Mouse (Mus musculus) lung, postnatal 0 days (tissue): ENCODE measurements at regions not wholly inside any gene's neighbourhood (a gene's known extent, or its start where the extent isn't known, plus 50 kb on each side); places are given as distances from the start of the nearest gene placed in this dataset.

ENCODE experiments used
- ATAC-seq: fragments of 200-750 bp; cut with Nextera tagmentation; 2 replicates; pipeline ENCODE4 v1.8.0; 2017; ENCODE audit warnings: moderate library complexity
- DNase-seq: peaks from one replicate; pipeline ENCODE4 v3.0.0-alpha.2; 2016; ENCODE audit warnings: low spot score
- H3K27ac ChIP-seq: fragments of 300-500 bp; sonication (generic); 2 replicates; pipeline ENCODE4 v1.5.1; 2014; ENCODE audit warnings: antibody characterized with exemption, mild to moderate bottlenecking, low read length, mixed read lengths
- H3K27me3 ChIP-seq: fragments of 300-500 bp; sonication (generic); replicated peaks from 2 replicates; pipeline ENCODE4 v1.6.1; 2014; ENCODE audit warnings: low read length, mixed read lengths; ENCODE audit not compliant: insufficient read depth
- H3K36me3 ChIP-seq: fragments of 300-500 bp; sonication (generic); 2 replicates; pipeline ENCODE4 v1.6.1; 2014; ENCODE audit warnings: low read length, mixed read lengths; ENCODE audit not compliant: insufficient read depth
- H3K4me1 ChIP-seq: fragments of 300-500 bp; sonication (generic); 2 replicates; pipeline ENCODE4 v1.6.1; 2014; ENCODE audit warnings: antibody characterized with exemption, low read depth, low read length, mixed read lengths; ENCODE audit not compliant: insufficient read depth
- H3K4me2 ChIP-seq: fragments of 300-500 bp; sonication (generic); replicated peaks from 2 replicates; pipeline ENCODE4 v1.6.1; 2014; ENCODE audit warnings: low read depth, mild to moderate bottlenecking, low read length, moderate library complexity, mixed read lengths
- H3K4me3 ChIP-seq: fragments of 300-500 bp; sonication (generic); 2 replicates; pipeline ENCODE4 v1.5.1; 2014; ENCODE audit warnings: low read depth, low read length
- H3K9ac ChIP-seq: fragments of 300-500 bp; sonication (generic); replicated peaks from 2 replicates; pipeline ENCODE4 v1.6.1; 2014; ENCODE audit warnings: low read depth, mild to moderate bottlenecking
- H3K9me3 ChIP-seq: fragments of 300-500 bp; sonication (generic); 2 replicates; pipeline ENCODE4 v1.6.1; 2016; ENCODE audit warnings: low read length, mixed read lengths
- CTCF ChIP-seq: IDR thresholded peaks from 2 replicates; pipeline ENCODE4 v1.5.1; 2016; ENCODE audit warnings: antibody characterized with exemption, mild to moderate bottlenecking
- EP300 ChIP-seq: IDR thresholded peaks from 2 replicates; pipeline ENCODE4 v1.6.1; 2016; ENCODE audit warnings: antibody characterized with exemption, mild to moderate bottlenecking, control low read depth
- WGBS: fragments of 180-500 bp; shearing (Covaris S2); extraction: QIAGEN DNeasy Blood & Tissue Kit; methylation state at CpG from one replicate; pipeline ENCODE4 v1.1.7; 2014; 5-methylcytosine and 5-hydroxymethylcytosine counted together

GRCm38 (mm10) chr7:51339841-51340540 is 170.8 kb upstream of the Ano5 start:
- no peak for DNase-seq
- Histone ChIP-seq H3K27me3 (no peaks in the 10 kb centered on the region), H3K9ac (no peak overlapping the region), H3K4me1 (no peaks in the 10 kb centered on the region), H3K36me3 (no peaks in the 10 kb centered on the region), H3K27ac (no peak overlapping the region), H3K4me3 (no peak overlapping the region), H3K9me3 (no peaks in the 10 kb centered on the region), H3K4me2 (no peak overlapping the region)
- 71% methylated on average over 7 of the region's 7 CpGs for WGBS
- no peak for ATAC-seq
- TF ChIP-seq CTCF (no peak), EP300 (no peak)

- ATAC-seq (no peak), DNase-seq (no peak)
- no peak overlapping the region for H3K9ac ChIP-seq
- no peak overlapping the region for H3K4me3 ChIP-seq
- H3K36me3 ChIP-seq: no peaks in the 10 kb centered on the region
- WGBS: 79% methylated on average over 3 of the region's 3 CpGs
- H3K9me3 ChIP-seq: no peaks in the 10 kb centered on the region
- no peak overlapping the region for H3K27ac ChIP-seq
- H3K4me2 ChIP-seq: no peak overlapping the region
- no peaks in the 10 kb centered on the region for H3K4me1 ChIP-seq
- H3K27me3 ChIP-seq: no peaks in the 10 kb centered on the region
- TF ChIP-seq EP300: no peak
- no peak for TF ChIP-seq CTCF
Measured at GRCm38 (mm10) chr7:51347521-51347920, 163.3 kb upstream of the Ano5 start.

GRCm38 (mm10) chr7:51360134-51360533 is 150.7 kb upstream of the Ano5 start:
- no peaks in the 10 kb centered on the region for H3K9me3 ChIP-seq
- 56% methylated on average over 3 of the region's 3 CpGs for WGBS
- DNase-seq: no peak

GRCm38 (mm10) chr7:51377584-51377983 is 133.2 kb upstream of the Ano5 start:
- Histone ChIP-seq H3K27me3 (no peaks in the 10 kb centered on the region), H3K4me3 (no peak overlapping the region), H3K36me3 (no peaks in the 10 kb centered on the region), H3K9ac (no peak overlapping the region), H3K4me2 (no peak overlapping the region), H3K4me1 (no peaks in the 10 kb centered on the region), H3K27ac (no peak overlapping the region), H3K9me3 (no peaks in the 10 kb centered on the region)
- WGBS: 30% methylated on average over 1 of the region's 1 CpGs
- TF ChIP-seq CTCF: no peak
- peak; percentile 61 for TF ChIP-seq EP300
- DNase-seq (peak; percentile 69), ATAC-seq (peak; percentile 48)

More at GRCm38 (mm10) chr7:51360134-51360533, 150.7 kb upstream of the Ano5 start:
- ATAC-seq: no peak
- H3K36me3 ChIP-seq: no peaks in the 10 kb centered on the region
- H3K4me1 ChIP-seq: no peaks in the 10 kb centered on the region
- no peak for TF ChIP-seq CTCF
- no peak for TF ChIP-seq EP300
- no peak overlapping the region for H3K27ac ChIP-seq
- H3K9ac ChIP-seq: no peak overlapping the region
- no peak overlapping the region for H3K4me3 ChIP-seq
- H3K27me3 ChIP-seq: no peaks in the 10 kb centered on the region
- H3K4me2 ChIP-seq: no peak overlapping the region
